Mouse (Mus musculus): ENCODE measurements at regions not wholly inside any gene's neighbourhood (a gene's known extent, or its start where the extent isn't known, plus 50 kb on each side); places are given as distances from the start of the nearest gene placed in this dataset.

GRCm38 (mm10) chr3:40438251-40438650 lies 92.8 kb upstream of the Intu start:
- TF ChIP-seq POLR2A (IDR thresholded peaks at IDR 0.05; ENCODE audit: control insufficient read depth, low read depth, low read length), result no peak
- TF ChIP-seq CTCF (IDR thresholded peaks at IDR 0.05; ENCODE audit: control insufficient read depth, insufficient read depth, insufficient replicate concordance, low read depth, low read length), result no peak
- no peak overlapping the region for H3K4me3 ChIP-seq (ENCODE audit: control insufficient read depth, low read depth, low read length)
- H3K27ac ChIP-seq (ENCODE audit: control insufficient read depth, insufficient read depth, low read depth, low read length), result no peak overlapping the region
- H3K27me3 ChIP-seq (ENCODE audit: control insufficient read depth, insufficient read depth, low read length), result no peaks in the 10 kb centered on the region
- no peaks in the 10 kb centered on the region for H3K36me3 ChIP-seq (ENCODE audit: control insufficient read depth, insufficient read depth, low read length)
- H3K4me1 ChIP-seq (ENCODE audit: control insufficient read depth, insufficient read depth, low read length), result no peaks in the 10 kb centered on the region

GRCm38 (mm10) chr3:40441092-40442036 lies 89.7 kb upstream of the Intu start:
- H3K36me3 ChIP-seq (ENCODE audit: control insufficient read depth, insufficient read depth, low read length), result no peaks in the 10 kb centered on the region
- H3K4me3 ChIP-seq (ENCODE audit: control insufficient read depth, low read depth, low read length), result no peak overlapping the region
- H3K27ac ChIP-seq (ENCODE audit: control insufficient read depth, insufficient read depth, low read depth, low read length), result no peak overlapping the region
- no peak for TF ChIP-seq CTCF (IDR thresholded peaks at IDR 0.05; ENCODE audit: control insufficient read depth, insufficient read depth, insufficient replicate concordance, low read depth, low read length)
- TF ChIP-seq POLR2A (IDR thresholded peaks at IDR 0.05; ENCODE audit: control insufficient read depth, low read depth, low read length), result no peak
- H3K4me1 ChIP-seq (ENCODE audit: control insufficient read depth, insufficient read depth, low read length), result peaks cover 5% of the 10 kb centered on the region; the same call in 1 of the 2 replicates
- H3K27me3 ChIP-seq (ENCODE audit: control insufficient read depth, insufficient read depth, low read length), result no peaks in the 10 kb centered on the region

- TF ChIP-seq CTCF (IDR thresholded peaks at IDR 0.05; ENCODE audit: control insufficient read depth, insufficient read depth, insufficient replicate concordance, low read depth, low read length) (peak; percentile 75; the same call in 1 of the 2 replicates), POLR2A (IDR thresholded peaks at IDR 0.05; ENCODE audit: control insufficient read depth, low read depth, low read length) (no peak)
These were observed 87.1 kb upstream of the Intu start for GRCm38 (mm10) chr3:40443788-40444595.

GRCm38 (mm10) chr3:40452958-40453357 lies 78.1 kb upstream of the Intu start:
- no peak overlapping the region for H3K27ac ChIP-seq (ENCODE audit: control insufficient read depth, insufficient read depth, low read depth, low read length)
- H3K4me3 ChIP-seq (ENCODE audit: control insufficient read depth, low read depth, low read length), result no peak overlapping the region
- TF ChIP-seq POLR2A (IDR thresholded peaks at IDR 0.05; ENCODE audit: control insufficient read depth, low read depth, low read length) (no peak), CTCF (IDR thresholded peaks at IDR 0.05; ENCODE audit: control insufficient read depth, insufficient read depth, insufficient replicate concordance, low read depth, low read length) (no peak)
- H3K4me1 ChIP-seq (ENCODE audit: control insufficient read depth, insufficient read depth, low read length), result peaks cover 5% of the 10 kb centered on the region
- H3K27me3 ChIP-seq (ENCODE audit: control insufficient read depth, insufficient read depth, low read length), result no peaks in the 10 kb centered on the region
- no peaks in the 10 kb centered on the region for H3K36me3 ChIP-seq (ENCODE audit: control insufficient read depth, insufficient read depth, low read length)

More at GRCm38 (mm10) chr3:40443788-40444595, 87.1 kb upstream of the Intu start:
- H3K4me1 ChIP-seq (ENCODE audit: control insufficient read depth, insufficient read depth, low read length), result peaks cover 5% of the 10 kb centered on the region; the same call in 1 of the 2 replicates
- H3K27me3 ChIP-seq (ENCODE audit: control insufficient read depth, insufficient read depth, low read length), result no peaks in the 10 kb centered on the region
- no peaks in the 10 kb centered on the region for H3K36me3 ChIP-seq (ENCODE audit: control insufficient read depth, insufficient read depth, low read length)
- H3K4me3 ChIP-seq (ENCODE audit: control insufficient read depth, low read depth, low read length), result no peak overlapping the region
- no peak overlapping the region for H3K27ac ChIP-seq (ENCODE audit: control insufficient read depth, insufficient read depth, low read depth, low read length)

- Histone ChIP-seq H3K27me3 (ENCODE audit: control insufficient read depth, insufficient read depth, low read length) (no peaks in the 10 kb centered on the region), H3K27ac (ENCODE audit: control insufficient read depth, insufficient read depth, low read depth, low read length) (no peak overlapping the region)
These were observed 77.5 kb upstream of the Intu start for GRCm38 (mm10) chr3:40453552-40453951.

GRCm38 (mm10) chr3:40456070-40456469 lies 75.0 kb upstream of the Intu start:
- peaks cover 5% of the 10 kb centered on the region for H3K4me1 ChIP-seq (ENCODE audit: control insufficient read depth, insufficient read depth, low read length)
- TF ChIP-seq POLR2A (IDR thresholded peaks at IDR 0.05; ENCODE audit: control insufficient read depth, low read depth, low read length) (no peak), CTCF (IDR thresholded peaks at IDR 0.05; ENCODE audit: control insufficient read depth, insufficient read depth, insufficient replicate concordance, low read depth, low read length) (no peak)
- H3K36me3 ChIP-seq (ENCODE audit: control insufficient read depth, insufficient read depth, low read length), result no peaks in the 10 kb centered on the region
- H3K4me3 ChIP-seq (ENCODE audit: control insufficient read depth, low read depth, low read length), result no peak overlapping the region
- H3K27me3 ChIP-seq (ENCODE audit: control insufficient read depth, insufficient read depth, low read length), result no peaks in the 10 kb centered on the region
- H3K27ac ChIP-seq (ENCODE audit: control insufficient read depth, insufficient read depth, low read depth, low read length), result no peak overlapping the region

More at GRCm38 (mm10) chr3:40453552-40453951, 77.5 kb upstream of the Intu start:
- Histone ChIP-seq H3K36me3 (ENCODE audit: control insufficient read depth, insufficient read depth, low read length) (no peaks in the 10 kb centered on the region), H3K4me1 (ENCODE audit: control insufficient read depth, insufficient read depth, low read length) (peaks cover 5% of the 10 kb centered on the region), H3K4me3 (ENCODE audit: control insufficient read depth, low read depth, low read length) (peak overlapping the region; percentile 43)
- TF ChIP-seq POLR2A (IDR thresholded peaks at IDR 0.05; ENCODE audit: control insufficient read depth, low read depth, low read length), result no peak
- TF ChIP-seq CTCF (IDR thresholded peaks at IDR 0.05; ENCODE audit: control insufficient read depth, insufficient read depth, insufficient replicate concordance, low read depth, low read length), result no peak

- Histone ChIP-seq H3K4me3 (ENCODE audit: control insufficient read depth, low read depth, low read length) (no peak overlapping the region), H3K27ac (ENCODE audit: control insufficient read depth, insufficient read depth, low read depth, low read length) (no peak overlapping the region), H3K27me3 (ENCODE audit: control insufficient read depth, insufficient read depth, low read length) (no peaks in the 10 kb centered on the region), H3K36me3 (ENCODE audit: control insufficient read depth, insufficient read depth, low read length) (no peaks in the 10 kb centered on the region), H3K4me1 (ENCODE audit: control insufficient read depth, insufficient read depth, low read length) (peaks cover 4% of the 10 kb centered on the region)
- no peak for TF ChIP-seq CTCF (IDR thresholded peaks at IDR 0.05; ENCODE audit: control insufficient read depth, insufficient read depth, insufficient replicate concordance, low read depth, low read length)
- no peak for TF ChIP-seq POLR2A (IDR thresholded peaks at IDR 0.05; ENCODE audit: control insufficient read depth, low read depth, low read length)
These were observed 72.6 kb upstream of the Intu start for GRCm38 (mm10) chr3:40458490-40458889.

Measured in testis, adult 2 months (tissue).